Mouse (Mus musculus) retina, adult 2 months (tissue): ENCODE data around the gene Fer.

ENCODE experiments used
- DNase-seq: peaks from one replicate; pipeline ENCODE4 v3.0.0-alpha.2; 2012; ENCODE audit warnings: low read depth, low spot score

Fer gene

DNA sequence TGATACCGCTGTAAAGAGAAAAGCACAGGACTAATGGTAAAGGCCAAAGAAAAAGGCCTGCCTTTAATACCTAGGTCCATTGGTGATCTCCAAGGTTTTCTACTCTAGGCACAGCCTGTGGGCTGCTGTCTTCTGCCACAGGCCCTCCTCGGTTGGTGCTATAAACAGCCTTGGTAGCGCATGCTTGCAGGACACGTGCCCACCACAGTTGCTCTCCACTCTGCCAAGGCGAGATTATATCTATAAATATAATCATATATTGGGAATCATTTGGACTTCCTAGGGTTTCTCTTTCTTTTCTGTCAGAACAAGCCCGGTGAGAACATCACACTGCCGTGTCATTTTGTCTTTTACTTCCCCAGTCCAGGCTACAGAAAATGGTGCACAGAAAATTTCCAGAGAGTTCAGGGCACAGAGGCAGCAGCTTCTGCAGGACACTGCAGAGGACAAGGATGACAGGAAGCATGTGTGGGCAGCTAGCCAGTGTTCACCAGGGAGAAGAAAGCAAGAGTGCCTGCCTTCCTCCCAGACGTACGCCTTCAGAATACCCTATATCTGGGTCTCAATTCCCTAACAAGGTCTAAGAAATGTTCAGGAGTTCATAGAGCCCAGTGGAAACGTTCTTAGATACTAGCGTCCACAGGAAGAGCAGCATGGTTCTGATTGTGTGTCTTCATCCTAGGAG, 276.5 kb downstream of the Fer start:
- DNase-seq: no peak

DNA sequence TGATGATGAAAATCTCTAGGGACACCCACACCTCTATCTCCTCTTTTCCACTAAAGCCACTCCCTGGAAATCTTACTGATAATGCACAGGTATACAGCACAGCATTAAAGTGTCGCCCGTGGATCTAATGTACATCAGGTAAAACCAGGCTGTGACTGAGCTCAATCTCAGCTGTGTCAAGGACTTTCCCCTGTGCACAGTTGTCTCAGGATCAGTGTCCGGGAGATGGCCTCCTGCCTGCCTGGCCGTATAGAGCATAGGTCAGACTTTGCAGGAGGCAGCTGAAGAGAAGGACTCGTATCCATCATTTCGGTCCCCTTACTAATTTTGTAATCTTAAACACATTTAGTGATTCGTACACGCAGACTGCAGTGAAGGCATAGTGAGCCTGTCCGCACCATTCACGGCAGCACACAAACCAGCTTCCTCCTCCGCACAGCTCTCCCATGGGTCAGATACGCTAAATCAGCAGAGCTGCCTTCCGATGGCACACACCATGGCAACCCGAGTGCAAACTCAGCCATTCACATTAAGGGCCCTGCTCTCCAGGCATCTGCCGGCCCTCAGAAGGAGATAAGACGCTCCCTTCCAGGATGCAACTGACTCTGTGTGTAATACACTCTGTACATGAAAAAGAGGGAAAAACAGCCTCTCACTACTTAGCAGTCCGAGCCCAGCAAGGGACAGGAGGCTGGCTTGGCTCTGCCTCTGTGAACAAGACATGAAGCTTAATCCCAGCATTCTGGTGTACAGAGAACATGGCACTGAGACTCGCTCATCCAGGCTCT, 277.4 kb downstream of the Fer start:
- no peak for DNase-seq

DNA sequence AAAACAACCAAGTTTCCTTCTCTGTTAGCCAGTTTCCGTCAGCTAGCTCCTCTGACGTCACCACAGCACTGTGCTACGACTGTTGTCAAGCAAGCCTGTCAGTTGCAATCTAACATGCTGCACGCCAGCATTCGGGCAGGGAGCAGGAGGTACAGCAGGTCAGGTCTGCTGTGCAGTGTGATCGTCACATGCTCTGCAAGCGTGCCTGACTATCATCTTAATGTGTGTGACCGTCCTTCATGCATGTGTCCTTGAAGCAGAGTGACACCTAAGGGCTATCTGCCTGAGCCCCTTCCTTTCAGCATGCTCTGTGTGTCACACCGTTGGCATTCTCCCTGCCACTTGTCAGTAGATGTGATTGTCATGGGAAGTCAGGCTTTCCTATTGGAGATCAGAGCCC, 279.0 kb downstream of the Fer start:
- no peak for DNase-seq

DNA sequence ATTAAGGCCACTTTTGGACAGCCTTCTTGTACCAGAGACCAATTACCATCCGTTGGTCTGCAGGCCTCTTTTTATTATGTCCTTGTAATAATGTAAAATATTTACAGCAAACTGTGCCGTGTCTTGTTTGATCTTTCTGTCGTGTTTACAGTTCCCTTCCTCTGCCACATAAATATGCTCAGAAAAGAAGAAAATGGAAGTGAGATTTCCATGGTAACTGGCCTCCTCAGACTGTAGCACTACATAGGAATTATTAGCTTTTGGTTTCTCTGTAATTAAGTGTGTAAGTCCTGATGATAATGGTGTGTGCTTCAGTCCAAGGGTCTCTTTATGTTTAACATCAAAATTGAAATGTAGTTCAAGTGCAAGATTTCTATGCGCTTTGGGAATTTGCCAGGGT, 283.5 kb downstream of the Fer start:
- no peak for DNase-seq

DNA sequence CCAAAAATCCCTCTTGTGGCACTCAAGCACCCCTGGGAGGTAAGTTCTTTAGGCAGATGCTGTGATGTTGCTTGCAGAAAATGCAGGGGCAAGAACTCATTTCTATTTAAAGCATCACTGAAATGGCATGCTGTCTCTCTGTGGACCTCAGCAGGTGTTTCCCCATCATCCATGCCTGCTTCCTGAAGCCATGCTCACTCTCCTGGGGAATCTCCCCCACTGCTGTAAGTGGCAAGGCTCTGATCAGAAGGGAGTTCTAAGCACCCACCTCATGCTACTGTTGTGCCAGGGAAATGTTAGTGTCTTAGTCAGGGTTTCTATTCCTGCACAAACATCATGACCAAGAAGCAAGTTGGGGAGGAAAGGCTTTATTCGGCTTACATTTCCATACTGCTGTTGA, 287.9 kb downstream of the Fer start:
- DNase-seq: no peak

DNA sequence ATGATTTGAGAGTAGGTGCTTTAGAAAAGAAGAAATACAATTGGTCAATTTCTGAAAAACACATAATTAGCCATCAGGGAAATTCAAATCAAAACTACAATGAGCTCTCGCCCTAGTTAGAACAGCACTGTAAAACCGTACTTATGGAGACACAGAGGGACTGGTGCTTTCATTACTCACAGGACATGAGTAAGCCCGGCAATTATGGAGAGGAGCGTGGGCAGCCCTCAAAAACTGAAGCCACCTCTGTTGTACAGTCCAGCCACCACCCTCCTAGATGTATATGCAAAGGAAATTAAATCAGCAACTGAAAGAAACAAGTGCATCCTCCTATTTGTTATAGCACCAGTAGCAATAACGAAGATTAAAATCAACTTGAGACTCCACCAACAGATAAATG, 304.9 kb downstream of the Fer start:
- no peak for DNase-seq

DNA sequence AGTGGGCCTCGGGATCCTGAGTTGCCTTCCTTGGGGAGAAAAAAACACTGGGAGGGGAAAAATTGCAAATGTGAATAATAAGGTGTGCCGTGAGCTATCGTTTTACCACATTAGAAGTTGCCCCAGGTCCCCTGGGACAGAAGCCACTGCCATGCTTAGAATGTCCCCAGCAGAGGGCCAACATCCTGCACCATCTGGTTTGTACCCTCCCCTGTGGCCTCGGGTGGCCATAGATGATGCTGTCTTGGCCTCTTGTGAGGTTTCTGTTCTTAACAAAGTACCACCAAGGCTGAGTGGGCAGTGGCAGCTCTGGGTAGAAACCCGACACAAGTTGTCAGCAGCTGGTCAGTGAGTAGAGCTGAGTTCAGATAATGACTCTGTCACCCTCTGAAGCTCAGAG, 307.2 kb downstream of the Fer start:
- no peak for DNase-seq

DNA sequence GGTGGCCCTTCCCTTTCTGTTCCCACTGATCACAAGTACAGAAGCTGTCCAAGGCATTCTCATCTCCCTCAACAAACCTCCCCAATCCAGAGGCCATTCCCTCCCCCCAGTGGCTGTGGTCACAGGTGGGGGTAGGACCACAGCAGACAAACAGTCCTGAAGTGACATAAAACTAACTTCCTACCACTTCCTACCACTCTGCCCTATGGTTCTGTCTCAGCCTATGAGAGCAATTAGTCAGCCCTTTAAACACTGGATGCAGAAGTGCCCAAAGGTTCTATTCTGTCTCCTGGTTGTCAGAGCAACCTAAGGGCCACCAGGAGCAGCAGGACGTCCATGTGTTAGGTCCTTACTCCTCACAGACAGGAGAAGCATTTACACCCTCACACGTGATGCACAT, 309.6 kb downstream of the Fer start:
- no peak for DNase-seq

DNA sequence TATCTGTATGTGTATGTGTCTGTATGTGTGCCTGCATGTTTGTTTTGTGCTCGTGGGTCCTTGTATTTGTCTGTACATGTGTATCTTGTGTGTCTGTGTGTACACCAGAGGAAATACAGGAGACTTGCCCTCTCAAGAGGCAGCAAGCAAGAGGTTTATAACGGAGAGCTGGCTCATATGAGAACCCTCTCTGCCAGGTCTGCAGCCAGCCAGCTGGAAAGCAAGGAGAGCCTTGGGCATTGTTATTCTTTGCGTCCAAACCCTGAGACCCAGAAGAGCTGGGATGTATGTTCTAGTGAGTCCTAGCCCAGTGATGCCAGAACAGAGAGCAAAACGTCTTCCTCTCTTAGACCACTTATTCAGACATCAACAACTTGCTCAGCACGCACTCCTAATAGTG, 317.7 kb downstream of the Fer start:
- no peak for DNase-seq

DNA sequence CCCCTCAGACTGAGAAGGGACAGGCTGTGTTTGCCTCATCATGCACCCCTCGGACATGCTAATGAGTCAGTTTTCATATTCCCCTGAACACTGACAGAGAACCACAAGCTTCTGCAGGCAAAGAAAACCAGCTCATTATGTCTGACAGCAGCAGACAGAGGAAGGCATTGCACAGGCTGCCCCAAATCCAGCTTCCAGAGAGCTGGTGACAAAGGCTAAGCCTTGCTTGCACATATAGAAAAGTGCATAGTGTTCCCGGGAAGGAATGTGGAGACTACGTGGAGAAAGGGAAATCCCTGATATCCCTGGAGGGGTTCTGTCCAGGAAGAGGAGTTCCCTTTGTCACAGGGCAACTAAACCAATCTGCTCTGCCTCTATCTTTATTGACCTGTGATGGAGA, 318.4 kb downstream of the Fer start:
- DNase-seq: no peak

DNA sequence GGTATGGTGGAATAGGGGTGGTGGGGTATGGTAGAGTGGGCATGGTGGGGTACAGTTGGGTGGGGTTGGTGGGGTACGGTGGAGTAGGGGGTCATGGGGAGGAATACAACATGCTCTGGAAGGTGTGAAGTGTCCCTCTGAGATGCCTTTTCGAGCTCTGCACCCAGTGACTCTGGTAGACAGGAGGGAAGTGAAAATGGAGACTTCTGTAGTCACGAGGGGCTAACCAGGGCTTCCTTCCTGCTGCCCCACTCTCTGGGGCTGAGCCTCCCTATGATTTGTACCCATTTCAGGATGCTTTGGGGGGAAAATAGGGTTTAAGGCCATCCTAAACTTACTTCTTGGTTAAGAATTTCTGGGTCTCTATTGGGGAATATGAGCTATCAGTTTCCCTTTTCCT, 319.7 kb downstream of the Fer start:
- no peak for DNase-seq

DNA sequence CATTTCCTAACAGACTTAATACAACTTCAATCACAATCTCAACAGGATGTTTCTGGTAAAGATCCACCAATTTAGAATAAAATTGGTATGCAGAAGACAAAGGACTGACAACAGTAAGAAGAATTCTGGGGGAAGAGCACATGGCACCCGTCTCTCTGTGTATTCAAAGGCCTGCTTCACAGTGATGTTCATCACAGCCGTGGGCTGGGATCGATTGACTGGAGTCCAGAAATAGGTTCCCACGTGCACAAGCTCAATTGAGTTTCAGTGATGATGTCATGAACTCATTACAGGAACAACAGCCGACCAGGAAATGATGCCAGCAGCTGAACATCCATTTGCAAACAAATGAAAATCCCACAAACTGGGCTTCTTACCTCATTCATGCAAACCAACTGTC, 320.3 kb downstream of the Fer start:
- no peak for DNase-seq
